In the genomic region with DNA sequence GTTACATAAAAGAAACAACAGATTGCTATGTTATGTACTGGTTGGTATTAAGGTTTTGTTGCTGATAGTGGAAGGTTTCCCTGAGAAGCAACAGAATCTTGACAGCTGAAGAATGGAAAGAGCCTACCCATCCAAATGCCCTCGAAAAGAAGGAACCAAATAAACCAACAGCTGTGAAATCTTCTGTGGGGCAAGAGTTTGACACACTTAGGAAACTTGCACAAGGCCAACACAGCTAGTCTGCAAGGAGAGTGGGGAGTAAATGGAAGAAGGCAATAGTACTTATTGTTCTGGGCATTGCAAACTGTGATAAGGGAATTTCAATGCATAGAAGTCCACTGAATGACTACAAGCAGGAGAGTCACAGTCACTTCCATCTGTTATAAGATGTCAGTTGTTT, we compare ENCODE assay signal across 30 mouse cellular contexts.
DNase-seq lines count a peak whose midpoint lies in the region; ATAC-seq and TF ChIP-seq lines count a peak whose summit lies in the region.
"Had no signal": no experiment of that assay in that cellular context is flagged by ENCODE, and none has a peak within 500 bp of the region (broad histone marks: within the 10 kb centered on the region; RNA-seq: fewer than 3 reads in every experiment).

No protein-coding gene starts in this region.

- no peaks in the 10 kb centered on the region for H3K4me1 ChIP-seq in liver, postnatal 0 days (ENCODE audit: insufficient read depth)
- no peaks in the 10 kb centered on the region for H3K4me1 ChIP-seq in hindbrain, embryonic 14.5 days (replicated peaks; ENCODE audit: control insufficient read depth, insufficient read depth, low read length)
- H3K4me1 ChIP-seq: embryonic facial prominence, embryonic 10.5 days; embryonic facial prominence, embryonic 13.5 days; forebrain, embryonic 12.5 days; forebrain, embryonic 15.5 days; heart, embryonic 10.5 days; heart, embryonic 13.5 days; hindbrain, embryonic 15.5 days had no signal

- no peak for TF ChIP-seq CTCF in liver, postnatal 0 days (IDR thresholded peaks at IDR 0.05; ENCODE audit: low read depth)

- H3K27me3 ChIP-seq in liver, postnatal 0 days (ENCODE audit: insufficient read depth, low read length), result no peaks in the 10 kb centered on the region
- no peaks in the 10 kb centered on the region for H3K27me3 ChIP-seq in hindbrain, embryonic 14.5 days (ENCODE audit: control insufficient read depth, insufficient read depth, low read length)
- H3K27me3 ChIP-seq: CH12.LX; embryonic facial prominence, embryonic 13.5 days; forebrain, embryonic 12.5 days; forebrain, embryonic 15.5 days; heart, embryonic 13.5 days; hindbrain, embryonic 15.5 days had no signal

- H3K4me3 ChIP-seq in liver, postnatal 0 days (ENCODE audit: low read depth, low read length), result no peak overlapping the region
- H3K4me3 ChIP-seq in macrophage (ENCODE audit: inconsistent target), result no peak overlapping the region
- H3K4me3 ChIP-seq in hindbrain, embryonic 14.5 days (replicated peaks; ENCODE audit: low read length), result no peak overlapping the region
- H3K4me3 ChIP-seq: embryonic facial prominence, embryonic 10.5 days; embryonic facial prominence, embryonic 13.5 days; erythroblast, embryonic 14.5 days; forebrain, embryonic 12.5 days; forebrain, embryonic 15.5 days; heart, adult 2 months; heart, embryonic 10.5 days; heart, embryonic 13.5 days; hindbrain, embryonic 15.5 days had no signal

- 0 out of 2 replicates have a peak, but pooled peaks have one; percentile 25 for TF ChIP-seq EP300 in liver, postnatal 0 days (IDR thresholded peaks at IDR 0.05; ENCODE audit: low read depth)

- no peaks in the 10 kb centered on the region for H3K9me3 ChIP-seq in liver, postnatal 0 days (ENCODE audit: low read length)
- H3K9me3 ChIP-seq in hindbrain, embryonic 14.5 days (ENCODE audit: control insufficient read depth, low read length), result no peaks in the 10 kb centered on the region
- H3K9me3 ChIP-seq: embryonic facial prominence, embryonic 10.5 days; embryonic facial prominence, embryonic 13.5 days; forebrain, embryonic 12.5 days; forebrain, embryonic 15.5 days; G1E; heart, embryonic 10.5 days; heart, embryonic 13.5 days; hindbrain, embryonic 15.5 days had no signal

- no peak overlapping the region for H3K9ac ChIP-seq in liver, postnatal 0 days (replicated peaks)
- H3K9ac ChIP-seq in hindbrain, embryonic 14.5 days, result no peak overlapping the region
- H3K9ac ChIP-seq: embryonic facial prominence, embryonic 13.5 days; forebrain, embryonic 12.5 days; forebrain, embryonic 15.5 days; heart, embryonic 13.5 days; hindbrain, embryonic 15.5 days had no signal

- no peak overlapping the region for H3K27ac ChIP-seq in liver, postnatal 0 days (ENCODE audit: low read depth)
- peak overlapping the region; percentile 19; the same call in 1 of the 2 replicates for H3K27ac ChIP-seq in macrophage
- H3K27ac ChIP-seq in hindbrain, embryonic 14.5 days, result no peak overlapping the region
- H3K27ac ChIP-seq: embryonic facial prominence, embryonic 10.5 days; embryonic facial prominence, embryonic 13.5 days; forebrain, embryonic 12.5 days; forebrain, embryonic 15.5 days; heart, adult 2 months; heart, embryonic 10.5 days; heart, embryonic 13.5 days; hindbrain, embryonic 15.5 days had no signal

- no peak for ATAC-seq in liver, postnatal 0 days
- ATAC-seq in monocyte, adult 5-6 weeks (replicated peaks; ENCODE audit: insufficient number of reproducible peaks, low FRiP score, low TSS enrichment, poor library complexity, severe bottlenecking), result peak; percentile 56; the same call in 1 of the 2 replicates
- ATAC-seq in hindbrain, embryonic 14.5 days (ENCODE audit: low FRiP score), result no peak
- ATAC-seq: forebrain, embryonic 15.5 days; Patski had no signal

- peak; percentile 21 for DNase-seq in liver, postnatal 0 days
- DNase-seq in liver (no peak), 416B (ENCODE audit: low read depth) (peak; percentile 72)
- no peak for DNase-seq in hindbrain, embryonic 14.5 days (ENCODE audit: low spot score)
- no peak for DNase-seq in layer of hippocampus, postnatal 10 days (ENCODE audit: low spot score in 2 of 2)
- DNase-seq in thymus, postnatal 14 days, result no peak
- DNase-seq: adrenal gland, postnatal 10 days; adrenal gland, postnatal 36 days; B cell, adult 2 months; cerebellum, adult 18-20 months; cerebellum, adult 9-10 months; cerebellum, postnatal 25 days; embryo, embryonic 11 days; gastrocnemius, postnatal 25 days; heart, adult 2 months; heart, postnatal 14 days; heart, postnatal 4 days had no signal

- H3K79me2 ChIP-seq in macrophage (ENCODE audit: inconsistent target), result peaks cover 12% of the 10 kb centered on the region; the same call in 1 of the 2 replicates

- 32% methylated on average over 1 of the region's 1 CpGs for WGBS in liver, postnatal 0 days (ENCODE audit: insufficient replicate concordance)
- 10% methylated on average over 1 of the region's 1 CpGs for WGBS in macrophage (ENCODE audit: missing documents)
- 77% methylated on average over 1 of the region's 1 CpGs for WGBS in hindbrain, embryonic 14.5 days

- H3K4me2 ChIP-seq in liver, postnatal 0 days (ENCODE audit: low read depth, low read length), result no peak overlapping the region
- H3K4me2 ChIP-seq in hindbrain, embryonic 14.5 days (replicated peaks), result no peak overlapping the region
- H3K4me2 ChIP-seq: embryonic facial prominence, embryonic 13.5 days; forebrain, embryonic 12.5 days; forebrain, embryonic 15.5 days; heart, embryonic 13.5 days; hindbrain, embryonic 15.5 days had no signal

- H3K36me3 ChIP-seq in liver, postnatal 0 days (replicated peaks; ENCODE audit: insufficient read depth, low read length), result no peaks in the 10 kb centered on the region
- no peaks in the 10 kb centered on the region for H3K36me3 ChIP-seq in macrophage (ENCODE audit: inconsistent target)
- H3K36me3 ChIP-seq in hindbrain, embryonic 14.5 days (replicated peaks; ENCODE audit: control insufficient read depth, insufficient read depth), result no peaks in the 10 kb centered on the region
- H3K36me3 ChIP-seq: embryonic facial prominence, embryonic 10.5 days; embryonic facial prominence, embryonic 13.5 days; forebrain, embryonic 12.5 days; forebrain, embryonic 15.5 days; G1E; heart, embryonic 10.5 days; heart, embryonic 13.5 days; hindbrain, embryonic 15.5 days had no signal

Comparison
In these comparisons a context has a peak if more than half of its experiments do, and no peak if none do; other contexts are left out.
1. DNase-seq: peak in liver, postnatal 0 days (single experiment) and 416B (single experiment); none in liver (single experiment), hindbrain, embryonic 14.5 days (single experiment), layer of hippocampus, postnatal 10 days (0 of 2) and thymus, postnatal 14 days (single experiment).